Mouse (Mus musculus): ENCODE data around the gene E2f2.

The E2f2 gene

GRCm38 (mm10) chr4:136174216-136175193 is 2.3 kb downstream of the E2f2 start:
- WGBS = 77% methylated on average over 13 of the region's 13 CpGs

DNA sequence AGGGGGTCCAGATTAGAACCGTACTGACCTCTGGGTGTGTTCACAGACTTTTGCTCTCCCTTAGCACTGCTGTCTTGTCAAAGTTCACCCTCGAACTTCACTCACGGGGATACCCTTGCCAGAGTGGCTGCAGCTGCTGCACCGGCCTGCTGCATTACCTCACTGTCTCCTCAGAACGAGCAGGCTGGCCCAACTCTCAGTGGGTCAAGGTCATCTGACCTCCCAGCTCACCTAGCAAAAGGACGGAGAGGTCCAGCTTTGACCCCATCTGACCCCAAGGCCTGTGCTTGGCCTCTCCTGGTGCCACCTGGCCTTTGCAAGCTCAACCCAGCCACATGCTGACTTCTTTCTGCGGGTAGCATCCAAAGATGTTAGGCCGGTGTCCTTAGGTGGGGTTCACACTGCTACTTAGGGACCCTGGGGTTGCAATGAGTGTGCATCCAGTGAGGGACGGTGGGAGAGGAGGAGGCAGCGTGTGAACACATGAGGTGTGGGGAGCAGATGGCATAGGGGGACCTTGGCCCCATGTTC is 3.9 kb downstream of the E2f2 start:
- WGBS = 84% methylated on average over 10 of the region's 10 CpGs

GRCm38 (mm10) chr4:136177244-136177611 is 5.0 kb downstream of the E2f2 start:
- 53% methylated on average over 8 of the region's 8 CpGs for WGBS

DNA sequence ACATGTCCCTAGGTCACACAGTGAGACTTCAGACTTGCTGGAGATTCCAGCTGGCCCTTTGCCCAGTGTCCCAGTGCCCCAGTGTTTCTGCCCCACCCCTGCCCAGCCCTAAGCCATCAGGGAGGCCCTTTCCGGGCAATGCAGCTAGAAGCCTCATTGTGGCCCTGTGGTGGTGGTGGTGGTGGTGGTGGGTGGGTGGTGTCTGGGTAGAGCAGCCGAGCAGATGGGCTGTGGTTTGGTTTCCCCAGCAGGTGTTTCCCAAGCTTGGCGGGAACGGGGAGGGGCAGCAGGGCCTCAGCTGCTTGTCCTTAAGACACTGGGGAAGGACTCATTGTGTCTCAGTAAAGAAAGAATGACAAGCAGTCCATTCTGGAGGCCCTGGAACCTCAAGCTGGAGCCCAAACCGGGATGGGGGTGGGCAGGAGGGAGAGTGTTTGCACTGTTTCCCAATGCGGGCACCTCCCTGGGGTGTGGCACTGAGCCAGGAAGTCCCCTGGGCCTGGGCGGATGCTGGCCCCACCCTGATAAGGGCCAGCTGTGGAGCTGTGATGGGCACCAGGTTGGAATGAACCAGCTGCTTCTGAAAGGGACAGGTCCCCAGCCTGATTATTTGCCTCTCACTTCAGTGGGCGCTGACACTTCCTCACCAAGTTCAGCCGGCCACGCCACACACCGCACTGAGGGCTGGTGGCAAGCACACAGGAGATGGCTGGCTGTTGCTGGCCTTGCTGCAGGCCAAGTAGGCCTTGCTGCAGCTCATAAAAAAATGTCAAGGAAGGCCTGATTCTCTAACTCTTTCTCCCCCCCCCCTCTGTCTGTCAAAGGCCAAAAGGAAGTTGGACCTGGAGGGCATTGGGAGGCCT is 5.6 kb downstream of the E2f2 start:
- WGBS = 46% methylated on average over 11 of the region's 11 CpGs

- WGBS = 76% methylated on average over 12 of the region's 12 CpGs
Observed at GRCm38 (mm10) chr4:136178475-136178921, 6.3 kb downstream of the E2f2 start.

DNA sequence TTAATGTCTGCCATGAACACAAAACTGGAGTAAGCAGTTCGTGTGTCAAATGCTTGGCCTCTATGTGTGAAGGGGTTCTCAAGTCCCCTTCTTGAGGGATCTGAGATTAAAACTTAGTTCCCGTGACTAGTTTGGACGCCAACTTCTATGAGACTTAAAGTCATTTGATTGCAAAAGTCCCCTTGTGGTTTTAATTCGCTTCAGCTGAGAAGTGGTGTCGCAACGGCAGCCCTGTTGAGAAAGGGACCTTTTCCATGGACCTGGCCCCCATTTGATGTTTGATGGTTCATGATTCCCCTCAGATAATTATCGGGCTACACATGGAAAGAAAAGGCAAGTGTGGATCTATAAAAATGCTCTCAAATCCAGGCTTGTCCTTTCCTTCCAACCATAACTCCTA is 7.3 kb downstream of the E2f2 start:
- WGBS = 96% methylated on average over 7 of the region's 7 CpGs

DNA sequence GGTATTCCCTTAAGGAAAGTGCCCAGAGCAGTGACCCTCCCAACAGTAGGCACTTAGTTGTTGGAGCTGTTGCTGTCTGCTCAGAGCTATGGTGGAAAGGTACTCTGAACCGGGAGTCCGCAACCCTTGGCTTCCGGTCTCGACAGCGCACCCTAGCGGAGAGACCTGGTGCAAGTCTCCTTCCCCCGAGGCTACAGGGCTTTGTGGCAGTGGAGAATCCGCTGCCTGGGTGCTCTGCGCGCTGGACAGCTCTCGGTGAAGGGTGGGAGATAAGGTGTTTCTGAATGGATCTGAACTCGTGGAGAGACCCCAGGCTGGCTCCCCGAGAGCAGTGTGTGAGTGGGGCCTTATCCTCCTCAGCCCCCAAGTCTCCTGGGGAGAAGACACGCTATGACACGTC is 7.8 kb downstream of the E2f2 start:
- 11% methylated on average over 15 of the region's 15 CpGs for WGBS

DNA sequence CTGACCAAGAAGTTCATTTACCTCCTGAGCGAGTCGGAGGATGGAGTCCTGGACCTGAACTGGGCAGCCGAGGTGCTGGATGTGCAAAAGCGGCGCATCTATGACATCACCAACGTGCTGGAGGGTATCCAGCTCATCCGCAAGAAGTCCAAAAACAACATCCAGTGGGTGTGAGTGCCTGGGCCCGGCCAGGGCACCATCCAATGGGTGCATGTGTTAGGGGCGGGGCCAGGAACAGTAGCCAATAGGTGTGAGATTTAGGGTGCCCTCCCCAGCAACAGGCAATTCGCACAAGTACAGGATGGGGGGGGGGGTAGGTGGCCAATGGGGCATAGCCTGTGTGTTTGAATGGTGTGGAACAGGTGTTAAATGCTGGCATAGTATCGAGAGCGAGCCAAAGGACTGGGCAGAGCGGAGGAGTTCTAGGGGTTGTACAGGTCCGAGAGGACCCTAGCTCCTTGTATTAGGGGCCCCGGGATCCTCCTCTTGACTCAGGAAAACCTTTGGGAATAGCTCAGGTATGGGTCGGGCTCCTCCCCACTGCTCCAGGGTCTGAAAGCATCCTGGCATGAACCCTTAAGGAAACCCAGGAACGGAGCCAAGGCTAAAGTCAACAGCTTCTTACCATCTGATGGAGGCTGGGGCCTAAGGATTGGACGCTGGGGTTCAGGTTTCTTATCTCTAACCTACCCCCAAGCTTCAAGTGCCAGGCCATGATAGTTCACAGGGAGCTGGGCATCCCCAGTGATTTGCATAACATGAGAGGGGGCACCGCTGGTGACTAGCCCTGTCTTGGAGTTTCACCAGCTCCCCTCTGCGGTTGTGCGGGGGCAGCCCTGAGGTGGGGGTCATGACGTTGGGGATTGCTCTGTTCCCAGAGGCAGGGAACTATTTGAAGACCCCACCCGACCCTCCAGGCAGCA is 8.5 kb downstream of the E2f2 start:
- WGBS = 27% methylated on average over 23 of the region's 23 CpGs

DNA sequence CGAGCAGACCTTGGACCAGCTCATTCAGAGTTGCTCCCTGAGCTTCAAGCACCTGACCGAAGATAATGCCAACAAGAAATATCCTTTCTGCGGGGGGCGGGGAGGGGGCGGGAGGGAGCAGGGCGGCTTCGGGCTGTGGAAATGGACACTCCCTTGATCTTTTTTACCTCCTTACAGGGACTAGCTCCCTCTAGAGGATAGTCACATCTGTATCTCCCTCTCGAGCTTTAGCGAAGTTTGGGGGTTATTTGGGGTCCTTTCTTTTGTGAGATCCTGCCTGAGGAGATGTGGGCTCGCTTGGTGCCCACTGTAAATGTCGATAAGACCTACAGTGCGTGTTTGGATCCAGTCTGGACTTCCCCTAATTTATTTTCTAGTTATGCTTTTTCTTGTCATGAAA is 9.2 kb downstream of the E2f2 start:
- 42% methylated on average over 12 of the region's 12 CpGs for WGBS

DNA sequence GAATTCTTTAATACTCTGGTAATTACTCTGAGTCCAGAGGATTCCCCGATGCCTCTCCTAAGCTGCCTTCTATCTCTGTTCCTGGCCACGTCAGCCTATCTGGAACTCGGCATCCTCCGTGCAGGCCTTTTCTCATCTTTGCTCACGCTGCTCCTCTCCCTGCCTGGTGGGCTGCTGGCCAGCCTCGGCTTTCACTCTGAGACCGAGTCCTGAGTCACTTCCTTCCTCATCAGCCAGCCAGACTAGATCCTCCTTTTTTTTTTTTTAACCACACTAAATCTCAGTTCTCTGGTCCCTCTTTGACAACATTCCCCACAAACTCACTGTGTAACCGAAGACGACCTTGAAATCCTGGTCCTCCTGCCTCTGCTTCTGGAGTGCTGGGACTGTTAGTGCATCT is 13.2 kb downstream of the E2f2 start:
- WGBS = 48% methylated on average over 9 of the region's 9 CpGs

DNA sequence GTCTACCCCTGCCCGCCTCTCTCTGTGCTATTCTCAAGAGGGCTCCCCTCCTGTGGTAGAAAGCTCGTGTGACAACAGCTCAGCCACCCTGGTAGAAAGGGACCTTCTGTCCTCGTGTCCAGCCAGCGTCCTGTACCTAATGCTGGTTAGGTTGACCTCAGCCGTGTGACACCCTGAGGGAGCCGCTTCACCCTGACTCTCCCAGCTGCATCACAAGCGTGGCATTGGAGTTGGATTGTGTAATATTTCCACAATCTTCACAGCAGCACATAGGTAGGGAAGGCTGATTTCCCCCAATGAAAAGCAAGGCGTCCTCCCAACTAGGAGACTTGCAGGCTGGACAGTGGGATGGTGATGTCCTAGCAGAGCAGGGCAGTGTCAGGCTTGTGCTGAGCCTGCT is 14.1 kb downstream of the E2f2 start:
- 94% methylated on average over 8 of the region's 8 CpGs for WGBS

GRCm38 (mm10) chr4:136186739-136187472 is 14.7 kb downstream of the E2f2 start:
- WGBS = 69% methylated on average over 23 of the region's 23 CpGs

GRCm38 (mm10) chr4:136188973-136189737 is 17.0 kb downstream of the E2f2 start:
- WGBS = 90% methylated on average over 6 of the region's 6 CpGs

- 85% methylated on average over 8 of the region's 8 CpGs for whole genome bisulfite sequencing
Observed at GRCm38 (mm10) chr4:136189912-136190311, 17.7 kb downstream of the E2f2 start.

GRCm38 (mm10) chr4:136193571-136193970 is 21.4 kb downstream of the E2f2 start:
- 88% methylated on average over 3 of the region's 3 CpGs for WGBS

DNA sequence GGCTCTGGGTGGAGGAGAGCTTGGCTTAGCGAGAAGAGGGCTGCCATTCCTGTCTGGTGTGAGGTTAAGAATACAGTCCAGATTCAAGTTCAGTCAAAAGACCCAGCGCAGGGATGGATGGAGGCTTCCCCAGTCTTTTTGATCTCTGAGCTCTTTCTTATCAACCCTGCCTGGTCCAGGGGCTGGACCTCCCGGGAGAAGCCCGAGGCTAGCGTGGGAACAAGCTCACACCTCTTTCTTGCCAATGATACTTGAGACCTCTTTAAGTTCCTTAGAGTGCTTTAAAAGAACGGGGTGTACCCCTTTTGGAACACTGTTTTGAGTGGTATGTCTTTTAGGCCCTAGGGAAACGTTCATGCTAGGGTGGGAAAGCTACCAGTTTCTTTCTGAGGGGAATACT is 22.8 kb downstream of the E2f2 start:
- WGBS = 79% methylated on average over 7 of the region's 7 CpGs

- 84% methylated on average over 9 of the region's 9 CpGs for WGBS
Observed at GRCm38 (mm10) chr4:136195629-136196028, 23.4 kb downstream of the E2f2 start.

GRCm38 (mm10) chr4:136196201-136196600 is 24.0 kb downstream of the E2f2 start:
- WGBS = 86% methylated on average over 10 of the region's 10 CpGs

DNA sequence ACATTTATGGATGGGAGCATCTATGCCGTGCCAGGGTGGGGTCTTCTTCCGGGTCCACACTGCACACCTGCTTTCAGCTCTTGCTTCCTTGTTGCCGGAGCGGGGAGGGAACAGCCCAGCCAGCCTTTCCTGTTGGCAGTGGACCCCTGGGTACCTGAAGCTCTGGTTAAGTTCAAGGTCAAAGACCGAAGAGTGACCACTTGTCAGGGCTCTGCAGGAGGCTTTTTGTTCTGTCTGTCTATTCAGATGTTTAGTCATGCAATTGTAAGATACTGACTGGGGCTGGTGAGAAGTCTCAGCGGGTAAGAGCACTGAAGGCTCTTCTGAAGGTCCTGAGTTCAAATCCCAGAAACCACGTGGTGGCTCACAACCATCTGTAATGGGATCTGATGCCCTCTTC is 26.7 kb downstream of the E2f2 start:
- 83% methylated on average over 7 of the region's 7 CpGs for WGBS

Data from cerebral cortex, adult 2 months (tissue).